Mouse (Mus musculus) limb, embryonic 12.5 days (tissue): ENCODE measurements around the gene Gm5751. TPM values are rescaled to one million over a fixed set of nuclear protein-coding genes. Genes with fewer than 3 reads are reported as not detected.

Experiments
- ATAC-seq: fragments of 200-750 bp; cut with Nextera tagmentation; 2 replicates; pipeline ENCODE4 v1.8.0; 2017; ENCODE audit warnings: low read depth, moderate TSS enrichment; ENCODE audit not compliant: insufficient number of reproducible peaks, insufficient read depth, low FRiP score, low TSS enrichment
- H3K27ac ChIP-seq: fragments of 300-500 bp; sonication (generic); 2 replicates; pipeline ENCODE4 v1.5.1; 2016; ENCODE audit warnings: mild to moderate bottlenecking, moderate library complexity
- H3K27me3 ChIP-seq: fragments of 300-500 bp; sonication (generic); 2 replicates; pipeline ENCODE4 v1.6.1; 2016; ENCODE audit warnings: mild to moderate bottlenecking, moderate library complexity
- H3K36me3 ChIP-seq: fragments of 300-500 bp; sonication (generic); 2 replicates; pipeline ENCODE4 v1.6.1; 2016; ENCODE audit warnings: mild to moderate bottlenecking, moderate library complexity
- H3K4me1 ChIP-seq: fragments of 300-500 bp; sonication (generic); replicated peaks from 2 replicates; pipeline ENCODE4 v1.6.1; 2016
- H3K4me2 ChIP-seq: fragments of 300-500 bp; sonication (generic); 2 replicates; pipeline ENCODE4 v1.6.1; 2016; ENCODE audit warnings: mild to moderate bottlenecking, moderate library complexity
- H3K4me3 ChIP-seq: fragments of 300-500 bp; sonication (generic); replicated peaks from 2 replicates; pipeline ENCODE4 v1.5.1; 2016; ENCODE audit warnings: mild to moderate bottlenecking
- H3K9ac ChIP-seq: fragments of 300-500 bp; sonication (generic); replicated peaks from 2 replicates; pipeline ENCODE4 v1.6.1; 2016; ENCODE audit warnings: mild to moderate bottlenecking, moderate library complexity
- H3K9me3 ChIP-seq: fragments of 300-500 bp; sonication (generic); 2 replicates; pipeline ENCODE4 v1.6.1; 2016; ENCODE audit warnings: mild to moderate bottlenecking, moderate library complexity
- WGBS: fragments of 180-500 bp; shearing (Covaris S2); methylation state at CpG from one replicate; pipeline ENCODE4 v1.1.7; 2016; 5-methylcytosine and 5-hydroxymethylcytosine counted together
- polyA plus RNA-seq: library from polyadenylated mRNA; unstranded; fragments of >200 nt; fragmentation: Nextera tagmentation; extraction: Ambion mirVana; gene quantifications from 2 replicates; pipeline ENCODE4 v1.2.1, GENCODE M21; 2016

The Gm5751 gene
- polyA plus RNA-seq, 1 experiment from 2014 or later, result not detected

DNA sequence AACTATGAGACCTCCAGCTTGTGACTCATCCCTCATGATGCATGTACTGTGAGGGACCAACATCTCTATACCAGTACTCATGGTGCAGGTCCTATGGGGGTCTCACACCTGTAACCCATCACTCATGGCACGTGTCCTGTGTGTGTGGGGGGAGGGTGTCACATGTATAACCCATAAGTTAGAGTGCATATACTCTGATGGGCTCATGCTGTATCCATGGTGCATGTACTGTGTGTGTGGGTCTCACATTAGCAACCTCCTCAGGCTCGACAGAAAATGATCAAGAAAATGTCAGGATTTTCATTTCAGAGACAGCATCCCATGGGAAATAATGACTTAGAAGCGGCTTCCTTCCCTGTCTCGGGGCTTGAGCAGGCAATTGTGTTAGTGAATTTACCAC is 47.0 kb downstream of the Gm5751 start:
- Histone ChIP-seq H3K9me3 (no peaks in the 10 kb centered on the region), H3K4me3 (no peak overlapping the region), H3K4me2 (no peak overlapping the region), H3K27me3 (no peaks in the 10 kb centered on the region), H3K36me3 (no peaks in the 10 kb centered on the region), H3K27ac (no peak overlapping the region), H3K9ac (no peak overlapping the region), H3K4me1 (no peaks in the 10 kb centered on the region)
- no peak for ATAC-seq
- WGBS, result 57% methylated on average over 4 of the region's 4 CpGs

DNA sequence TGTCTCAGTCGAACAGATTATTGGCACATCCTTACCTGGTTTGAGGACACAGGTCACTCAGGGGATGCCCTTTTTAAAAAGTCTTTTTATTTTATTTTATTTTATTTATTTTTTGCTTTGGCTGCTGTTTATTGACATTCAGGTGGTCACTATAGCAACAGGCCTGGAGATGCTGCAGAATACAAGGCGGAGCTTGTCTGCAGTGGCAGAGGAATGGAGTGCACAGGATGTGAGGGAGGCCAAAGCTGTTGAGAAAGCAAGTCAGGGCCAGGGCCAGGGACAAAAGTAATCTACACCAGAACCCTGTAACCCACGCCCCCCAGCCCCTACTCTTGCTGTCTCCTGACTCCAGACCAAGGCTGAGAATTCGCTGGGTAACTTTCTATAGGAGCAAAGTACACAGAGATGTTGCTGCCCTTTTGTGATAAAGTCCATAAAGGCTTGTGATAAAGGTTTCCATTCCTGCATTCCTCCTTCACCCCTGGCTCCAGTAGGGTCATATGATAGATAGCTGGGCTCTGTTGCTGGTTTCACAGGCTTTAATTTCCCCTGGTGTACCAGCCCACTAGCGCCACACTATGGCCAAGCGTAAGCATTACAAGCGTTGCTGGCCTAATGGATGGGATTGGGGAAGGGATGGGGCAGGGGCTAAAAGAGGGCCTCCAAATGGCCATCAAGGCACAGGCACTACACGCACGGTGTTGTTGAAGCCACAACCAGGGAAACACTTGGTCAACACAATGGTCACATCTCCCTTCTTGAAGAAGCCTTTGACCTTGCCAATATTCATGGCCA is 48.0 kb downstream of the Gm5751 start:
- WGBS, result 54% methylated on average over 9 of the region's 9 CpGs
- ATAC-seq, result no peak
- no peak overlapping the region for H3K4me3 ChIP-seq

DNA sequence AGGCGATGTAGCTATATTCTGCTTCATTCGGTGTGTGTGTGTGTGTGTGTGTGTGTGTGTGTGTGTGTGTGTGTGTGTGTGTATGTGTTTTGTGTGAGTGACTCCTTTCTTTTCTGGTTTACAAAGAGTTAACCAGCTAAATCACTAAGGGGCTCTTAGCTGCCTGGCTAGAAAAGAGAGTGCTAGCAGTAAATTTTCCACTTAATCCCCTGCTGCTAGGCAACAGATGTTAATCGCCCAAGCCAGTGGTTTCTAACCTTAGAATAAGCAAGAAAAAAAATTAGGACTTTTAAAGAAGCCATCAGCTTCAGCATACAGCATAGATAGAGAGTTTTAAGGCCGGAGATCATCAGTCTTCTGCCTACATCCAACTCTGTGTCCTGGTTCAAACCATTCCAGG is 53.3 kb downstream of the Gm5751 start:
- Histone ChIP-seq H3K4me3 (no peak overlapping the region), H3K9me3 (no peaks in the 10 kb centered on the region), H3K36me3 (no peaks in the 10 kb centered on the region), H3K4me1 (no peaks in the 10 kb centered on the region), H3K27me3 (no peaks in the 10 kb centered on the region), H3K4me2 (no peak overlapping the region), H3K9ac (no peak overlapping the region), H3K27ac (no peak overlapping the region)
- 35% methylated on average over 4 of the region's 4 CpGs for WGBS
- ATAC-seq, result no peak

More for the DNA sequence above, 48.0 kb downstream of the Gm5751 start:
- H3K9me3 ChIP-seq, result no peaks in the 10 kb centered on the region
- no peak overlapping the region for H3K27ac ChIP-seq
- H3K4me1 ChIP-seq, result no peaks in the 10 kb centered on the region
- no peak overlapping the region for H3K9ac ChIP-seq
- no peaks in the 10 kb centered on the region for H3K36me3 ChIP-seq
- no peaks in the 10 kb centered on the region for H3K27me3 ChIP-seq
- H3K4me2 ChIP-seq, result no peak overlapping the region

Other genes starting within 250 kb of the Gm5751 start
- not detected in 2 replicates for gene Ssxb8, start 183.4 kb upstream of the Gm5751 start, polyA plus RNA-seq
- gene Ssx9, start 125.8 kb upstream of the Gm5751 start, polyA plus RNA-seq, result not detected in 2 replicates
- not detected in 2 replicates for gene Ssxb5, start 70.6 kb upstream of the Gm5751 start, polyA plus RNA-seq
- not detected in 2 replicates for gene Gm6592, start 30.3 kb upstream of the Gm5751 start, polyA plus RNA-seq
- 8.8 and 10.7 TPM in 2 replicates for gene B630019K06Rik, start 18.1 kb downstream of the Gm5751 start, polyA plus RNA-seq
- not detected in 2 replicates for gene Fthl17b, start 88.7 kb downstream of the Gm5751 start, polyA plus RNA-seq
- not detected in 2 replicates for gene Fthl17c, start 102.3 kb downstream of the Gm5751 start, polyA plus RNA-seq
- not detected in 2 replicates for gene Fthl17d, start 112.5 kb downstream of the Gm5751 start, polyA plus RNA-seq
- gene Fthl17e, start 159.2 kb downstream of the Gm5751 start, polyA plus RNA-seq, result not detected in 2 replicates
- not detected in 2 replicates for gene Fthl17f, start 188.8 kb downstream of the Gm5751 start, polyA plus RNA-seq
- not detected in 2 replicates for gene 4930402K13Rik, start 230.3 kb downstream of the Gm5751 start, polyA plus RNA-seq